Mouse (Mus musculus): ENCODE measurements around the gene Gm28048. TPM values are rescaled to one million over a fixed set of nuclear protein-coding genes. Genes with fewer than 3 reads are reported as not detected.

Gm28048 gene
- polyA plus RNA-seq, 1 experiment from 2014 or later, result 19.3 TPM

DNA sequence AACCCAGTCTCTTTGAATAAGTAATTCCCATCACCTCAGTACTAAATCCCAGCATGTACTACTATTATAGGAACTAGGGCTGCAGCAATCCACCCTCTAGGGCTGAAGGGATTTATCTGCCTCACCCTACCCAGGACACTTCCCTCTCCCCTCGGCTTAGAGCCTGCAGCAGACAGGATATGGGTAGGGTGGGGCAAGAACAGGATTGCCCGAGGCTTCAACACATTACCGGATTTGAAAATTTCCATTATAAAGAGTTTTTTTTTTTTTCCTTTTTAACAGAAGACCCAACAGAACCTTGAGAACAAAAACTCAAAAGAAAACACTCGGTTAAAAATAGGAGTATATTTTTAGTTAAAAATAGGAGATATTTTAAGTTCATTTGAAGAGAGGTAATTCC lies 130.5 kb downstream of the Gm28048 start:
- Histone ChIP-seq H3K9me3 (replicated peaks) (no peaks in the 10 kb centered on the region), H3K4me1 (peaks cover 50% of the 10 kb centered on the region), H3K27me3 (peaks cover under 1% of the 10 kb centered on the region; the same call in 1 of the 2 replicates), H3K36me3 (no peaks in the 10 kb centered on the region), H3K4me2 (no peak overlapping the region), H3K4me3 (replicated peaks) (no peak overlapping the region), H3K9ac (no peak overlapping the region), H3K27ac (no peak overlapping the region)
- 51% methylated on average over 4 of the region's 4 CpGs for WGBS
- no peak for ATAC-seq (replicated peaks; ENCODE audit: low FRiP score)

DNA sequence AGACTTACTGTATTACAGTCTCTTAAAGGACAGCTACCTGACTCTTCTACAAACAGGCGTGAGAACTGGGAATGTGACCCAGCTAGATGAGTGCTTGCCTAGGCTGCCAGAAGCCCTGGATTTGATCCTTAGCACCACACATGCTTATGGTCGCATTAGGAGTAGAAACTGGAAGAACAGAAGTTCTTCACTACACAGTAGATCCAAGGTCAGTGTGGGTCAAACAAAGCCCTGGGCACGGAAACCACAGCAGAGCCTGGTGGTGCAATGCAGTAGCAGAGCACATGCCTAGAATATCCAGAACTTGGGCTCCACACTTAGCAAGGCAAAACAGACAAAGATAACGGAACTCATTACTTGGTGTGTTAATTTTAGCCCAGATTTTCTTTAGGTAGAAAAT lies 131.8 kb downstream of the Gm28048 start:
- Histone ChIP-seq H3K9me3 (replicated peaks) (no peaks in the 10 kb centered on the region), H3K4me3 (replicated peaks) (no peak overlapping the region), H3K4me2 (no peak overlapping the region), H3K4me1 (peaks cover 63% of the 10 kb centered on the region), H3K9ac (no peak overlapping the region), H3K36me3 (no peaks in the 10 kb centered on the region), H3K27me3 (no peaks in the 10 kb centered on the region), H3K27ac (peak overlapping the region; percentile 34; the same call in 1 of the 2 replicates)
- 81% methylated on average over 4 of the region's 4 CpGs for WGBS
- no peak for ATAC-seq (replicated peaks; ENCODE audit: low FRiP score)

DNA sequence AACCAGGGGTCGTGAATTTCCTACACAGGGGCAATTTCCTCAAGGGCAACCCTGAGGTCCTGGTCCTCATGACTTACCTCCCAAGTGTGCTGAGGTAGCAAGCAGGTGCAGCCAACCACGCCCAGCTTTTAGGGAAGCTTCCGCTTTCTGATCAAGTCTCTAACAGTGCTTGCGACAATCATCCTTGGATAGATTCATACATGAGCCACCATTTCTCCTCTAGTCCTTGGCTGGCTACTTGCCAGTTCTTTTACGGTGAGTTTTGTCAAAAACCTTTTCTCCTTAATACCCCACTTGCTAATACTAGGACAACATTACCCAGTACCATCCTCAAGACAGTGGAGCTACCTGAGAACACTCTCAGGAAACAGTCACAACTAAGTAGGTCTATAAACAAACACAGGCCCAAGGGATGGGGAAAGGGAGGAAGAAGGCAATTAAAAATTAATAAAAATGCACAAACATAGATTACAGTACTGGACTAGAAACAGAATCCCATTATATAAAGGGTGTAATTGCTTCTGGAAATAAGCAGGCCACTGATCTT lies 133.2 kb downstream of the Gm28048 start:
- Histone ChIP-seq H3K4me2 (no peak overlapping the region), H3K27ac (peak overlapping the region; percentile 83), H3K9me3 (replicated peaks) (no peaks in the 10 kb centered on the region), H3K27me3 (no peaks in the 10 kb centered on the region), H3K4me1 (peaks cover 69% of the 10 kb centered on the region), H3K36me3 (no peaks in the 10 kb centered on the region), H3K4me3 (replicated peaks) (no peak overlapping the region), H3K9ac (no peak overlapping the region)
- WGBS, result 54% methylated on average over 5 of the region's 5 CpGs
- no peak for ATAC-seq (replicated peaks; ENCODE audit: low FRiP score)

DNA sequence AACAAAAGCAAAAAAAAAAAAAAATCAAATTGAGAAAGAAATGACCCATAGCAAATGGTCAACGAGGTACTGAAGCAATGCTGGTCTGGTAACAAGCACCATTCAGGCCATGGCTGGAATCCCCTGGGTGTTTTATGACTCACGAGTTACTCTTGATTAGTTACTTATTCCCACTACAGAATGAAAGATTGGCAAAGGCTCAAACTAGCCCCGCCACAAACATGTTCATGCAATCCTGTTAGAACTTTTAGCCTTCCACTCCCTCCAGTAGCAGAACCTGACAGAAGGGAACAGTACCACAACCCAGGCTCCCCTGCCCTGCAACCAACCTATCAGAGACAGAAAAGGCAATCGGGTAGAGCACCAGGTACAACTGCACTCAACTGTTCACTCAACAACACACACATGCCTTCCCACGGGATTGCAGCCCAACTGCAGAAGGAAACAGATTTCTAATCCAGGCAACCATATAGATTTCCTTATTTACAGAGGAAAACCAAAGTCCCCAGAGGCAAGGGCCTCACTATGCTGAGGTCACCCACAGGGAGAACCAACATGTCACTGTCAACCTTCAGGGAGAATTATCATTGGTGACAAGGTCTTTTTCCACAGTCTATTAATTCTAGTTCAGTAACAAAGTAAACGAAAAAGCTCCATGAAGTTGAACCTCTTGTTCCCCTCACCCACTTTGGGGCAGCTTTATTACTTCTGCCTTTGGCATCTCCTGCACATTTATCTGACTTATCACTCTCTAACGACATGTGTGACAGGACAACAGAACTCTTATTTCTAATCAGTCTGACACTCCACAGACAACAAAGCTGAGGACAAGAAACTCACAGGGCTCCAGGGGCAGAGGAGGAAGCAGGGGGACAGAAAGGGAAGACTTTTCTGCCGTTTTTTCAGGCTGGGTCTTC lies 133.9 kb downstream of the Gm28048 start:
- no peaks in the 10 kb centered on the region for H3K9me3 ChIP-seq (replicated peaks)
- peak overlapping the region; percentile 83 for H3K27ac ChIP-seq
- H3K4me2 ChIP-seq, result 0 out of 2 replicates have a peak overlapping the region, but pooled peaks have one; percentile 2
- H3K4me3 ChIP-seq (replicated peaks), result no peak overlapping the region
- ATAC-seq (replicated peaks; ENCODE audit: low FRiP score), result no peak; the same call in none of the 2 replicates
- H3K4me1 ChIP-seq, result peaks cover 70% of the 10 kb centered on the region
- no peaks in the 10 kb centered on the region for H3K36me3 ChIP-seq
- WGBS, result 24% methylated on average over 8 of the region's 8 CpGs
- no peaks in the 10 kb centered on the region for H3K27me3 ChIP-seq
- H3K9ac ChIP-seq, result no peak overlapping the region

DNA sequence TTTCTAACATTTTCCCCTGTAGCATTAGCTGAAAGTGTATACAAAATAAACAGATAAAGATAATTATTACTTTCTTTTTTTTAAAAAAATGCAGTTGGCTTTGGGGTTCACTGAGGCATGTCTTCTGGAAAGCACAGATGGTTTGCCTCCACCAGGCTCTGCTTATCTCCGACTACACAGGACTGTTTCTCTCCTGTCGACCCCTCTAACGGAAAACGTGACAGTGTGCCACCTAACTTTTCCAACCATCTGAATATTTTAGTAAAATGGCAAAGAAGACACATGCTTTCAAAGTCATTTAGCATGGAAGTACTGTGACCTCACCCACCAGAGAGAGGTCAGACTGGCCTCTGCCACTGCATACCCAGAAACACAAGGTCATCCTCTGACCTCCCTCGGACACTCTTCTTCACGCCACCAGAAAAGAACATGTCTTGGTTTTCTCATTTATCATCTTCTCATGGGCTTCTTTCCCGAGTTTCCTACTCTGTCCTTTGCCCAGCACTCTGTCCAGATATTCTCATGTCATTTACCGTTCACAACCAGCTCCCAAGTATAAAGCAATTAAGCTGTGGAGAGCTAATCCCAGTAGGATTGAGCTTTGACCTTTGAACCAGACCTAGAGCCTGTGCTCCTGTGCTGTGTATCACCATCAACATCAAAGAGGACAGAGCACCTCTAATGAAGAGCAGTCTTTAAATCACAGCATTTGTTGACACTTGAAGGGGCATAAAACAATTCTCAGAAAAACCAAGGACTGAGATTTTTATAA lies 134.7 kb downstream of the Gm28048 start:
- no peak overlapping the region for H3K4me2 ChIP-seq
- H3K9ac ChIP-seq, result no peak overlapping the region
- 39% methylated on average over 8 of the region's 8 CpGs for WGBS
- no peaks in the 10 kb centered on the region for H3K27me3 ChIP-seq
- H3K36me3 ChIP-seq, result no peaks in the 10 kb centered on the region
- H3K4me1 ChIP-seq, result peaks cover 72% of the 10 kb centered on the region
- H3K9me3 ChIP-seq (replicated peaks), result no peaks in the 10 kb centered on the region
- H3K4me3 ChIP-seq (replicated peaks), result no peak overlapping the region
- peak; percentile 61 for ATAC-seq (replicated peaks; ENCODE audit: low FRiP score)
- peak overlapping the region; percentile 71 for H3K27ac ChIP-seq

DNA sequence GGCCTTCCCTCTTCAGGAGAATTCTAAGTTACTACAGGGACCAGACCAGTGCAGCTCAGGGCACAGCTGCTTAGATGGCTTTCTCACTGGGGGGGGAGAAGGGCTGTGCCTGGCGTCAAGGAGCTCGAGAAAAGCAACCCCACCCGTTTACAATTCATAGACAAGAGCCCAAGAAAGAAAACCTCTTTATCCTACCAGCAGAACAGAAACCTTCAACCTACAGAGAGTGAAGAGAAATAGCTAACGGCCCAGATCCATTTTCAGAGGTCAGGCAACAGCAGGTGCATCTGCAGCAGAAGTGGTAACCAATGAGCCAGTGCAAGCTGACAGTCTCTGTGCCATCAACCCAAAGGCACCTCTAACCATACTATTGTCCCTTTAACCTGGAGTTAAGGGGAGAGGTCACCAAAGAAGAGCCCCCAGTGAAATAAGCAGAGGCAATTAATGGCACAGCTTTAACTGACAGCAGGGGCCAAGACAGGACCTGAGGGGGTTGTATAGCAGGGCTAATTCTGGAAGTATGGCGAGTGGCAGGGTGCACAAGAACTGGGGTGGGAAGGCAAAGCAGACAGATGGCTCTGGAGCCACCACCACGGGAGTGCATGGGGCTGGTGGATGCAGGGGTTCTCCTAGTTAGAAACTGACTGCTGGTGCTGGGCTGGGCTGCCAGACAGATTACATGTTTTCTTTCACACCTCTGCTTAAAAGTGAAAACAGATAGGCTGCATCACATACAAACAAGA lies 135.6 kb downstream of the Gm28048 start:
- peaks cover 72% of the 10 kb centered on the region for H3K4me1 ChIP-seq
- ATAC-seq (replicated peaks; ENCODE audit: low FRiP score), result no peak

DNA sequence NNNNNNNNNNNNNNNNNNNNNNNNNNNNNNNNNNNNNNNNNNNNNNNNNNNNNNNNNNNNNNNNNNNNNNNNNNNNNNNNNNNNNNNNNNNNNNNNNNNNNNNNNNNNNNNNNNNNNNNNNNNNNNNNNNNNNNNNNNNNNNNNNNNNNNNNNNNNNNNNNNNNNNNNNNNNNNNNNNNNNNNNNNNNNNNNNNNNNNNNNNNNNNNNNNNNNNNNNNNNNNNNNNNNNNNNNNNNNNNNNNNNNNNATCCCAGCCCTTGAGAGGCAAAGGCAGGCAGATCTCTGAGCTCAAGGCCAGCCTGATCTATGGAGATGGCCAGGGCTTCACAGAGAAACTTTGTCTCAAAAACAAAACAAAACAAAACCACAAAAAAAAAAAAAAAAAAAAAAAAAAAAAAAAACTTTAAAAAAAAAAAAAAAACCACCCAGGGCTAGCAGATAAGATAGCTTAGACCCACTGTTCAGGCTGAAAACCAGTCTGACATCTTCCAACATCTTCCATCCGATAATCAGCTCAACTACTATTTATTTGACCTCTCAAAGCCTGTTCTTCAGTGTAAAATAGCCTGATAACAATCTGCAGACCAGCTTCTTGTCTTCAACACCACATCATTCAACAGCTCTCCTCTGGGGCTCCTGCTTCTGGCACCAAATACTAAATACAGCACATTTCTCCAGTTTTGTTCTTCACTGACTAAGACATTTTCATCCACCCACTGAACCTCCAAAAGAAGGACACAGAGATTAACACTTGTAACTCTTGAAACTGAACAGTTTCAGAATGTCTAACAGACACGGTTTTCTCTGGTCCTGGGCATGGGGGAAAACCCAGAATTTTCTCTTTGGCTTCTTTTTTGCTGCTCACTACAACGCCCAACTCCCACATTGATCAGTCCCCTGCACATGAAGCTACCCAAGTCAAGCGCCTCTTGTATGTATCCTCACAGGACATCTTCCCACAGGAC lies 136.9 kb downstream of the Gm28048 start:
- H3K9ac ChIP-seq, result no peak overlapping the region
- H3K36me3 ChIP-seq, result no peaks in the 10 kb centered on the region
- no peak for ATAC-seq (replicated peaks; ENCODE audit: low FRiP score)

More for the DNA sequence above, 135.6 kb downstream of the Gm28048 start:
- WGBS, result 43% methylated on average over 6 of the region's 6 CpGs
- H3K4me2 ChIP-seq, result no peak overlapping the region
- H3K27me3 ChIP-seq, result no peaks in the 10 kb centered on the region
- H3K36me3 ChIP-seq, result no peaks in the 10 kb centered on the region
- H3K9ac ChIP-seq, result no peak overlapping the region
- H3K9me3 ChIP-seq (replicated peaks), result no peaks in the 10 kb centered on the region
- H3K4me3 ChIP-seq (replicated peaks), result no peak overlapping the region
- H3K27ac ChIP-seq, result peak overlapping the region; percentile 71

DNA sequence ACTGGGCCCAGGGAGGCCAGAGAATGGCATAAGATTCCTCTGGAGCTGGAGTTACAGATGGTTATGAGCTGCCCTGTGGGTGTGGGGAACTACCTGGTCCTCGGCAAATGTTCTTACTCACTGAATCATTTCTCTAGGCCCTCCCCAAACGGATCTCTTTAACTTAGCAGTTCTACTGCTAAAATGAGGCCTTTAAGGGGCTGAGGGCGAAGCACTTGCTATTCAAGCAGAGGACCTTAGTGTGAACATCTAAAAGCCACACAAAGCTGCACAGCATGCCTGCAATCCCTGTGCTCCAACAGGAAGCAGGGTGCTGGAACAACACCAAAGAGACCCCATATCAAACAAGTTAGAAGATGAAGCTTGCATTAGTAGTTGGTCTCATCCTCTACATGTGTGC lies 142.4 kb downstream of the Gm28048 start:
- no peak for ATAC-seq (replicated peaks; ENCODE audit: low FRiP score)
- Histone ChIP-seq H3K9ac (no peak overlapping the region), H3K9me3 (replicated peaks) (no peaks in the 10 kb centered on the region), H3K4me1 (peaks cover 19% of the 10 kb centered on the region), H3K27ac (no peak overlapping the region), H3K4me2 (no peak overlapping the region), H3K4me3 (replicated peaks) (no peak overlapping the region), H3K36me3 (peaks cover 7% of the 10 kb centered on the region; the same call in 1 of the 2 replicates), H3K27me3 (no peaks in the 10 kb centered on the region)
- WGBS, result 73% methylated on average over 3 of the region's 3 CpGs

More for the DNA sequence above, 136.9 kb downstream of the Gm28048 start:
- Histone ChIP-seq H3K4me2 (no peak overlapping the region), H3K27ac (no peak overlapping the region), H3K4me1 (peaks cover 63% of the 10 kb centered on the region), H3K27me3 (no peaks in the 10 kb centered on the region), H3K9me3 (replicated peaks) (no peaks in the 10 kb centered on the region), H3K4me3 (replicated peaks) (no peak overlapping the region)
- WGBS, result 72% methylated on average over 4 of the region's 4 CpGs

DNA sequence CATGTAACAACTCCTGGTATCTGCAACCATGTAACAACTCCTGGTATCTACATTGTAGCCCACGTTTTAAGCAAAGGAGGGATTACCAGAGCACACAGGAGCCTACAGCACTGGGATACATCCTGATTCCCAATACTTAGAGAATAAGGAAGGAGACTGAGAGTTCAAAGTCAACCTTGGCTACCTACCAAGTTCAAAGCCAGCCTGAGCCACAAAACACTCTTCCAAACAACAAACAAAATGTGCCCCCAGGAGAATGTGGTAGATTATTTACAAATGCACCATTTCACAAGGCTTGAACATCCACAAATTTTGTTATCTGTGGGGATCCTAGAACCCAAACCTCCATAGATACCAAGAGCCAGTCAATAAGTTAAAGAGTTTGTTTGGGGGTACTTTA lies 143.5 kb downstream of the Gm28048 start:
- Histone ChIP-seq H3K27me3 (no peaks in the 10 kb centered on the region), H3K9me3 (replicated peaks) (no peaks in the 10 kb centered on the region), H3K4me3 (replicated peaks) (no peak overlapping the region), H3K4me1 (peaks cover 12% of the 10 kb centered on the region), H3K9ac (no peak overlapping the region), H3K4me2 (no peak overlapping the region), H3K36me3 (peaks cover 7% of the 10 kb centered on the region; the same call in 1 of the 2 replicates), H3K27ac (no peak overlapping the region)
- ATAC-seq (replicated peaks; ENCODE audit: low FRiP score), result no peak
- 68% methylated on average over 1 of the region's 1 CpGs for WGBS

DNA sequence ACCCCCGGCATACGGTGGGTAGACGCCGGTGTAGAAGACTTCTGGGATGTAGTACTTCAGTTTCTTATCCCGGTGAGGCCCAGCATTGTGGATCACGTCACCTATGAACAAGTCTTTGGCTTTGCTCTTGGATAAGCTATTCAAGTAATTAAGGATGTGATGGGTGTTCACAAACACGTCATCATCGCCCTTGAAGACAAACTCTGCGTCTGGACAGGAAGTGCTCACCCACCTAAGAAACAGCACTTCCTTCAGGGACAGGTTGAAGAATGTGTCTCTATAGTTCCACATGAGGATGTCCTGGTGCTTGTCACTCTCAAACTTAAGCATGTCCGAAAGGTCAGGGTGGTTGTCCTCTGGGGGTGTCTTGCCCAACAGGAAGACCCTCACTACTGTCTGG lies 145.6 kb downstream of the Gm28048 start:
- WGBS, result 91% methylated on average over 10 of the region's 10 CpGs
- Histone ChIP-seq H3K36me3 (peaks cover 7% of the 10 kb centered on the region; the same call in 1 of the 2 replicates), H3K9me3 (replicated peaks) (no peaks in the 10 kb centered on the region), H3K4me2 (no peak overlapping the region), H3K27ac (no peak overlapping the region), H3K27me3 (no peaks in the 10 kb centered on the region), H3K4me3 (replicated peaks) (no peak overlapping the region), H3K4me1 (0 out of 2 replicates have a peak, but pooled peaks cover 2% of the 10 kb centered on the region), H3K9ac (no peak overlapping the region)
- ATAC-seq (replicated peaks; ENCODE audit: low FRiP score), result no peak

Data from kidney, embryonic 15.5 days (tissue).